Mouse (Mus musculus): ENCODE data around the gene Cgnl1.

DNA sequence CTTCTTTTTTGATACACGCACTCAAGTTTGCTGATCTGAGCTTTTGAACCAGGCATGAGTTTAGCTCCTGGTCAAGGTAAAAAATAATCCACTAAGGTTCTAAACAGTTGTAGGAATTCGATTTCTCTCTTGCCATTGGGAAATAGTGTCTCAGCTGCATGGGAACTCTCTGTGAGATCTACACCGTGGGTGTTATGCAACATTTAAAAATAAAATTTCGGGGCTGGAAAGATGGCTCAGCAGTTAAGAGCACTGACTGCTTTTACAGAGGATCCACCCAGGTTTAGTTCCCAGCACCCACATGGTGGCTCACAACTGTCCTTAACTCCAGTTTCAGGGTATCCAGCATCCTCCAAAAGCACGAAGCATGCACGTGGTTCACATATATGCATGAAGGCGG lies 47.1 kb upstream of the Cgnl1 start:
- TF ChIP-seq CTCF (IDR thresholded peaks at IDR 0.05; ENCODE audit: borderline replicate concordance, insufficient read depth, low read depth, low read length) (no peak), POLR2A (IDR thresholded peaks at IDR 0.05; ENCODE audit: borderline replicate concordance, insufficient read depth, low read length) (no peak)
